Mouse (Mus musculus) ES-E14 (cell line): ENCODE data around the gene Fat1. TPM values are rescaled to one million over a fixed set of nuclear protein-coding genes. Genes with fewer than 3 reads are reported as not detected.
A peak's percentile ranks its signal among the peaks of the same experiment; 100 is the strongest.

Source experiments
- DNase-seq: peaks from one replicate; pipeline ENCODE4 v3.0.0-alpha.2; 2013; ENCODE audit warnings: low read depth, low spot score
- H3K27ac ChIP-seq: 2 replicates; pipeline ENCODE4 v1.5.1; 2012; ENCODE audit warnings: low read depth, mild to moderate bottlenecking, low read length, moderate library complexity, mixed read lengths; ENCODE audit not compliant: poor library complexity, insufficient read depth, severe bottlenecking
- H3K36me3 ChIP-seq: 2 replicates; pipeline ENCODE4 v1.6.1; 2012; ENCODE audit warnings: mild to moderate bottlenecking, low read length, moderate library complexity, mixed read lengths; ENCODE audit not compliant: control insufficient read depth, poor library complexity, insufficient read depth, severe bottlenecking
- H3K4me1 ChIP-seq, 2 experiments: fragments of 150-350 bp in 1 of 2; sonication (generic) in 1 of 2; 2 replicates each; pipeline ENCODE4 v1.6.1; 2012; ENCODE audit warnings: low read length in 2 of 2, mild to moderate bottlenecking in 1 of 2, mixed read lengths in 1 of 2; ENCODE audit not compliant: control insufficient read depth in 2 of 2, insufficient read depth in 2 of 2, poor library complexity in 1 of 2
- H3K4me3 ChIP-seq, 2 experiments: fragments of 150-350 bp in 1 of 2; sonication (generic) in 1 of 2; 2 replicates each; pipeline ENCODE4 v1.5.1; 2012; ENCODE audit warnings: low read length in 2 of 2, low read depth in 1 of 2, mild to moderate bottlenecking in 1 of 2, mixed read lengths in 1 of 2; ENCODE audit not compliant: insufficient read depth in 1 of 2, poor library complexity in 1 of 2, severe bottlenecking in 1 of 2
- H3K9ac ChIP-seq: 2 replicates; pipeline ENCODE4 v1.6.1; 2012; ENCODE audit warnings: low read depth, mild to moderate bottlenecking, low read length, mixed read lengths; ENCODE audit not compliant: poor library complexity, insufficient read depth, severe bottlenecking
- H3K9me3 ChIP-seq: fragments of 150-350 bp; sonication (generic); 2 replicates; pipeline ENCODE4 v1.6.1; 2012; ENCODE audit warnings: low read depth, mild to moderate bottlenecking, low read length; ENCODE audit not compliant: control insufficient read depth, insufficient read depth
- CHD2 ChIP-seq: IDR thresholded peaks from 2 replicates; pipeline ENCODE4 v1.6.1; 2014; ENCODE audit warnings: mild to moderate bottlenecking, low read depth, low read length, inconsistent platforms
- HCFC1 ChIP-seq: IDR thresholded peaks from 2 replicates; pipeline ENCODE4 v1.6.1; 2012; ENCODE audit warnings: low read length, inconsistent platforms, borderline replicate concordance; ENCODE audit not compliant: insufficient read depth
- MAFK ChIP-seq: IDR thresholded peaks from 2 replicates; pipeline ENCODE4 v1.6.1; 2014; ENCODE audit warnings: mild to moderate bottlenecking, low read depth, low read length, inconsistent platforms; ENCODE audit not compliant: insufficient read depth
- ZC3H11A ChIP-seq: IDR thresholded peaks from 2 replicates; pipeline ENCODE4 v1.6.1; 2012; ENCODE audit warnings: low read depth, mild to moderate bottlenecking, inconsistent platforms, low read length, borderline replicate concordance
- ZNF384 ChIP-seq: IDR thresholded peaks from 2 replicates; pipeline ENCODE4 v1.6.1; 2012; ENCODE audit warnings: low read depth, low read length, inconsistent platforms
- in situ Hi-C, 2 experiments: fragments of 600-800 bp; cut with MboI; formaldehyde crosslinking; loops; one replicate each; pipeline ENCODE4 v1.15.1; 2025; ENCODE audit warnings: low sequenced_read_pairs in 2 of 2, inconsistent platforms in 1 of 2; ENCODE audit not compliant: unreplicated experiment in 2 of 2
- total RNA-seq: library from RNA; depleted of rRNA; stranded (reverse); fragments of 300-350 nt; gene quantifications from 2 replicates; pipeline ENCODE4 v1.2.3, GENCODE M21; 2012

Gene Fat1
- total RNA-seq, 1 experiment, result 196 TPM

GRCm38 (mm10) chr8:44937905-44938642 is 2.8 kb downstream of the Fat1 start:
- DNase-seq, result peak; percentile 73
- H3K4me3 ChIP-seq, result peak overlapping the region; percentile 88 to 93
- H3K36me3 ChIP-seq, result peaks cover 10% of the 10 kb centered on the region
- in situ Hi-C loops, result no loop called here
- no peaks in the 10 kb centered on the region for H3K9me3 ChIP-seq
- H3K4me1 ChIP-seq, result 0 out of 4 replicates have a peak, but pooled peaks cover 0 to 4% of the 10 kb centered on the region in 2 experiments
- H3K9ac ChIP-seq, result peak overlapping the region; percentile 93
- no peak for TF ChIP-seq ZNF384
- TF ChIP-seq CHD2, result no peak
- no peak; the same call in 1 of the 2 replicates for TF ChIP-seq HCFC1
- TF ChIP-seq ZC3H11A, result no peak
- no peak for TF ChIP-seq MAFK
- H3K27ac ChIP-seq, result peak overlapping the region; percentile 88

GRCm38 (mm10) chr8:44938643-44938979 is 3.4 kb downstream of the Fat1 start:
- no peak for DNase-seq
- TF ChIP-seq ZC3H11A (no peak), MAFK (no peak), ZNF384 (no peak), HCFC1 (no peak), CHD2 (no peak)

GRCm38 (mm10) chr8:44945577-44945976 is 10.3 kb downstream of the Fat1 start:
- DNase-seq, result no peak
- H3K4me3 ChIP-seq, result no peak overlapping the region
- H3K9me3 ChIP-seq, result no peaks in the 10 kb centered on the region
- peaks cover 35% of the 10 kb centered on the region for H3K36me3 ChIP-seq
- peaks cover 0 to 10% of the 10 kb centered on the region in 2 experiments; a peak in 1 of 4 replicates for H3K4me1 ChIP-seq
- TF ChIP-seq ZNF384 (no peak), CHD2 (no peak), ZC3H11A (no peak), HCFC1 (no peak), MAFK (no peak)
- no peak overlapping the region for H3K9ac ChIP-seq
- H3K27ac ChIP-seq, result no peak overlapping the region
- in situ Hi-C loops, result no loop called here

More at GRCm38 (mm10) chr8:44938643-44938979, 3.4 kb downstream of the Fat1 start:
- in situ Hi-C loops, result no loop called here
- no peaks in the 10 kb centered on the region for H3K9me3 ChIP-seq
- peak overlapping the region; percentile 93 for H3K9ac ChIP-seq
- peak overlapping the region; percentile 87 to 88 for H3K4me3 ChIP-seq
- H3K27ac ChIP-seq, result peak overlapping the region; percentile 88
- H3K36me3 ChIP-seq, result peaks cover 13% of the 10 kb centered on the region
- peaks cover 0 to 6% of the 10 kb centered on the region in 2 experiments; a peak in 1 of 4 replicates for H3K4me1 ChIP-seq

GRCm38 (mm10) chr8:44948597-44948996 is 13.3 kb downstream of the Fat1 start:
- no peak for DNase-seq
- H3K9me3 ChIP-seq, result 0 out of 2 replicates have a peak, but pooled peaks cover under 1% of the 10 kb centered on the region
- TF ChIP-seq ZC3H11A, result no peak
- no peak for TF ChIP-seq CHD2
- TF ChIP-seq MAFK, result no peak
- no peak for TF ChIP-seq HCFC1
- no peak for TF ChIP-seq ZNF384
- H3K9ac ChIP-seq, result no peak overlapping the region
- peaks cover 0 to 4% of the 10 kb centered on the region in 2 experiments; a peak in 1 of 4 replicates for H3K4me1 ChIP-seq
- in situ Hi-C loops, result no loop called here
- no peak overlapping the region for H3K4me3 ChIP-seq
- peaks cover 52% of the 10 kb centered on the region for H3K36me3 ChIP-seq
- H3K27ac ChIP-seq, result no peak overlapping the region

GRCm38 (mm10) chr8:44960455-44960854 is 25.2 kb downstream of the Fat1 start:
- Histone ChIP-seq H3K9me3 (no peaks in the 10 kb centered on the region), H3K4me3 (no peak overlapping the region), H3K27ac (no peak overlapping the region), H3K9ac (no peak overlapping the region), H3K4me1 (peaks cover 18 to 42% of the 10 kb centered on the region in 2 experiments), H3K36me3 (peaks cover 33% of the 10 kb centered on the region)
- in situ Hi-C loops, result no loop called here
- no peak for TF ChIP-seq CHD2
- no peak for TF ChIP-seq ZC3H11A
- TF ChIP-seq ZNF384, result no peak
- no peak for TF ChIP-seq HCFC1
- no peak for TF ChIP-seq MAFK
- no peak for DNase-seq
